Mouse (Mus musculus): Measurements from ENCODE around the gene Cdk5r2. TPM values are rescaled to one million over a fixed set of nuclear protein-coding genes. Genes with fewer than 3 reads are reported as not detected.
A peak's percentile ranks its signal among the peaks of the same experiment; 100 is the strongest.
"Not testable (repeated sequence)": the region's sequence is repeated elsewhere in the genome, so short reads cannot be mapped to it uniquely, and the experiment has no call there.

Cdk5r2 gene
- total RNA-seq (2021): 100 to 1,000 TPM; 384 to 481 TPM

- intact Hi-C loops (cut with DNase I): no loop called here
- peak; percentile 92 for DNase-seq (ENCODE audit: low spot score in 2 of 2)
Observed at GRCm38 (mm10) chr1:74854306-74855056, at the start of gene Cdk5r2. TSS of gene Cdk5r2 (plus strand) at chr1:74854934.

GRCm38 (mm10) chr1:74805340-74805835, 49.3 kb upstream of the Cdk5r2 start:
- no peak for DNase-seq (ENCODE audit: low spot score in 2 of 2)
- intact Hi-C loops (cut with DNase I): no loop called here

- DNase-seq (ENCODE audit: low spot score in 2 of 2): no peak
- intact Hi-C loops (cut with DNase I): no loop called here
Observed at GRCm38 (mm10) chr1:74805843-74806242, 48.9 kb upstream of the Cdk5r2 start.

- peak; percentile 66 to 79 for DNase-seq (ENCODE audit: low spot score in 2 of 2)
- intact Hi-C loops (cut with DNase I): no loop called here
Observed at GRCm38 (mm10) chr1:74806360-74807311, 48.1 kb upstream of the Cdk5r2 start.

GRCm38 (mm10) chr1:74807551-74808071, 47.1 kb upstream of the Cdk5r2 start:
- no peak for DNase-seq (ENCODE audit: low spot score in 2 of 2)
- intact Hi-C loops (cut with DNase I): loop anchor here (2.0 kb wide), 1 partner anchor 19 kb away; no protein-coding TSS in a partner anchor

GRCm38 (mm10) chr1:74808078-74808477, 46.7 kb upstream of the Cdk5r2 start:
- DNase-seq (ENCODE audit: low spot score in 2 of 2): peak; percentile 90 to 91
- intact Hi-C loops (cut with DNase I): loop anchor here (2.0 kb wide), 1 partner anchor 19 kb away; no protein-coding TSS in a partner anchor

- no peak for DNase-seq (ENCODE audit: low spot score in 2 of 2)
- intact Hi-C loops (cut with DNase I): loop anchor here (2.0 kb wide), 1 partner anchor 20 kb away; no protein-coding TSS in a partner anchor
Observed at GRCm38 (mm10) chr1:74809007-74809406, 45.7 kb upstream of the Cdk5r2 start.

GRCm38 (mm10) chr1:74814931-74815647, 39.6 kb upstream of the Cdk5r2 start:
- intact Hi-C loops (cut with DNase I): no loop called here
- DNase-seq (ENCODE audit: low spot score in 2 of 2): no peak

GRCm38 (mm10) chr1:74815965-74816364, 38.8 kb upstream of the Cdk5r2 start:
- intact Hi-C loops (cut with DNase I): loop anchor here (2.0 kb wide), 1 partner anchor 35 kb away; no protein-coding TSS in a partner anchor
- not testable (repeated sequence) for DNase-seq (ENCODE audit: low spot score in 2 of 2)

- peak; percentile 86 to 90 for DNase-seq (ENCODE audit: low spot score in 2 of 2)
- intact Hi-C loops (cut with DNase I): loop anchor here (2.0 kb wide), 1 partner anchor 34 kb away; no protein-coding TSS in a partner anchor
Observed at GRCm38 (mm10) chr1:74816612-74817199, 38.0 kb upstream of the Cdk5r2 start.

- no peak for DNase-seq (ENCODE audit: low spot score in 2 of 2)
- intact Hi-C loops (cut with DNase I): loop anchor here (2.0 kb wide), 1 partner anchor 34 kb away; no protein-coding TSS in a partner anchor
Observed at GRCm38 (mm10) chr1:74817219-74817618, 37.5 kb upstream of the Cdk5r2 start.

- no peak for DNase-seq (ENCODE audit: low spot score in 2 of 2)
- intact Hi-C loops (cut with DNase I): no loop called here
Observed at GRCm38 (mm10) chr1:74818509-74818908, 36.2 kb upstream of the Cdk5r2 start.

- DNase-seq (ENCODE audit: low spot score in 2 of 2); intact Hi-C loops (cut with DNase I): not testable (repeated sequence)
Observed at GRCm38 (mm10) chr1:74823598-74823997, 31.1 kb upstream of the Cdk5r2 start.

GRCm38 (mm10) chr1:74824518-74825302, 30.0 kb upstream of the Cdk5r2 start:
- intact Hi-C loops (cut with DNase I): no loop called here
- DNase-seq (ENCODE audit: low spot score in 2 of 2): peak; percentile 73 to 78

- intact Hi-C loops (cut with DNase I): no loop called here
- DNase-seq (ENCODE audit: low spot score in 2 of 2): peak; percentile 74 to 83
Observed at GRCm38 (mm10) chr1:74830061-74830460, 24.7 kb upstream of the Cdk5r2 start.

- no peak for DNase-seq (ENCODE audit: low spot score in 2 of 2)
- intact Hi-C loops (cut with DNase I): no loop called here
Observed at GRCm38 (mm10) chr1:74833255-74833654, 21.5 kb upstream of the Cdk5r2 start.

GRCm38 (mm10) chr1:74843090-74843489, 11.6 kb upstream of the Cdk5r2 start:
- intact Hi-C loops (cut with DNase I): no loop called here
- DNase-seq (ENCODE audit: low spot score in 2 of 2): no peak

- DNase-seq (ENCODE audit: low spot score in 2 of 2): no peak
- intact Hi-C loops (cut with DNase I): no loop called here
Observed at GRCm38 (mm10) chr1:74846341-74846740, 8.4 kb upstream of the Cdk5r2 start.
